Mouse (Mus musculus) liver, embryonic 14.5 days (tissue): ENCODE measurements around the gene Drg2.

Source experiments
- CTCF ChIP-seq: IDR thresholded peaks from 2 replicates; pipeline ENCODE4 v1.5.1; 2016; ENCODE audit warnings: antibody characterized with exemption, low read depth, control low read depth
- EP300 ChIP-seq: IDR thresholded peaks from 2 replicates; pipeline ENCODE4 v1.6.1; 2016; ENCODE audit warnings: antibody characterized with exemption, low read depth

- TF ChIP-seq EP300 (no peak), CTCF (no peak)
Observed at GRCm38 (mm10) chr11:60475668-60476362, 21.4 kb downstream of the Drg2 start.
